Mouse (Mus musculus) limb, embryonic 12.5 days (tissue): ENCODE data around the gene Calhm2. TPM values are rescaled to one million over a fixed set of nuclear protein-coding genes. Genes with fewer than 3 reads are reported as not detected.

Experiments used
- ATAC-seq: fragments of 200-750 bp; cut with Nextera tagmentation; 2 replicates; pipeline ENCODE4 v1.8.0; 2017; ENCODE audit warnings: low read depth, moderate TSS enrichment; ENCODE audit not compliant: insufficient number of reproducible peaks, insufficient read depth, low FRiP score, low TSS enrichment
- H3K27ac ChIP-seq: fragments of 300-500 bp; sonication (generic); 2 replicates; pipeline ENCODE4 v1.5.1; 2016; ENCODE audit warnings: mild to moderate bottlenecking, moderate library complexity
- H3K27me3 ChIP-seq: fragments of 300-500 bp; sonication (generic); 2 replicates; pipeline ENCODE4 v1.6.1; 2016; ENCODE audit warnings: mild to moderate bottlenecking, moderate library complexity
- H3K36me3 ChIP-seq: fragments of 300-500 bp; sonication (generic); 2 replicates; pipeline ENCODE4 v1.6.1; 2016; ENCODE audit warnings: mild to moderate bottlenecking, moderate library complexity
- H3K4me1 ChIP-seq: fragments of 300-500 bp; sonication (generic); replicated peaks from 2 replicates; pipeline ENCODE4 v1.6.1; 2016
- H3K4me2 ChIP-seq: fragments of 300-500 bp; sonication (generic); 2 replicates; pipeline ENCODE4 v1.6.1; 2016; ENCODE audit warnings: mild to moderate bottlenecking, moderate library complexity
- H3K4me3 ChIP-seq: fragments of 300-500 bp; sonication (generic); replicated peaks from 2 replicates; pipeline ENCODE4 v1.5.1; 2016; ENCODE audit warnings: mild to moderate bottlenecking
- H3K9ac ChIP-seq: fragments of 300-500 bp; sonication (generic); replicated peaks from 2 replicates; pipeline ENCODE4 v1.6.1; 2016; ENCODE audit warnings: mild to moderate bottlenecking, moderate library complexity
- H3K9me3 ChIP-seq: fragments of 300-500 bp; sonication (generic); 2 replicates; pipeline ENCODE4 v1.6.1; 2016; ENCODE audit warnings: mild to moderate bottlenecking, moderate library complexity
- WGBS: fragments of 180-500 bp; shearing (Covaris S2); methylation state at CpG from one replicate; pipeline ENCODE4 v1.1.7; 2016; 5-methylcytosine and 5-hydroxymethylcytosine counted together
- polyA plus RNA-seq: library from polyadenylated mRNA; unstranded; fragments of >200 nt; fragmentation: Nextera tagmentation; extraction: Ambion mirVana; gene quantifications from 2 replicates; pipeline ENCODE4 v1.2.1, GENCODE M21; 2016

Gene Calhm2
- polyA plus RNA-seq, 1 experiment from 2014 or later = 6.2 TPM

- H3K27ac ChIP-seq = no peak overlapping the region
- peaks cover 20% of the 10 kb centered on the region for H3K27me3 ChIP-seq
- H3K9ac ChIP-seq = no peak overlapping the region
- H3K4me2 ChIP-seq = no peak overlapping the region
- H3K4me3 ChIP-seq = no peak overlapping the region
- H3K36me3 ChIP-seq = no peaks in the 10 kb centered on the region
- 55% methylated on average over 3 of the region's 3 CpGs for WGBS
- no peak for ATAC-seq
- peaks cover 9% of the 10 kb centered on the region for H3K4me1 ChIP-seq
- no peaks in the 10 kb centered on the region for H3K9me3 ChIP-seq
Measured at GRCm38 (mm10) chr19:47174515-47174914, 36.4 kb upstream of the Calhm2 start.

DNA sequence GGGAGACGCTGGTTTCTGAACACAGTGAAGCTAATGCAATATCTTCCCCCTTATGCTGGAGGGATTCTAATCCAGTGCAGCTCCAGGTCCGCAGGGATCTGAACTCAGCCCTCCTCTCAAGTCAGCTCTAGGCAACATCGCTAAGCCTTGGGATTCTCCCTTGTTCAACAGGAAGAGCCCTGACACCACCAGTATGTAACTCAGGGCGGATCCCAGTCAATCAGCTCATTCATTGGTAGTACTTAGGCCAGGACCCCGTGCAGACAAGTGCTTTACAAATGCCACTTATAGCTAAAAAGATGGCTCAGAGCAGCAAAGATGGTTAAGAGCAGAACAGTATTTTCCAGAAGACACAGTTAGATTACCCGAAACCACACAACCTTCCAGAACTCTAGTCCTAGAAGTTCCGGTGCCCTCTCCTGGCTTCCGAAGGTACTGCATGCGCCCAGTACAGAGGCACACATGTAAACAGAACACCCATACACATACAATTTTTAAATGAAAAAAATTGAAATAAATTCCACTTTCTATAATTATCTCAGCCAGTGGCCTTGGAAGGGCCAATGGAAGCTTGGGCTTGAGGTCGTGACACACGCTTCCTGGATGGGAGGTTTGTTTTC is 30.8 kb upstream of the Calhm2 start:
- Histone ChIP-seq H3K4me1 (0 out of 2 replicates have a peak, but pooled peaks cover 3% of the 10 kb centered on the region), H3K4me2 (peak overlapping the region; percentile 36), H3K27me3 (peaks cover 11% of the 10 kb centered on the region; the same call in 1 of the 2 replicates), H3K27ac (no peak overlapping the region), H3K9ac (no peak overlapping the region), H3K4me3 (no peak overlapping the region), H3K9me3 (no peaks in the 10 kb centered on the region), H3K36me3 (no peaks in the 10 kb centered on the region)
- ATAC-seq = 0 out of 2 replicates have a peak, but pooled peaks have one; percentile 52
- 28% methylated on average over 11 of the region's 11 CpGs for WGBS

DNA sequence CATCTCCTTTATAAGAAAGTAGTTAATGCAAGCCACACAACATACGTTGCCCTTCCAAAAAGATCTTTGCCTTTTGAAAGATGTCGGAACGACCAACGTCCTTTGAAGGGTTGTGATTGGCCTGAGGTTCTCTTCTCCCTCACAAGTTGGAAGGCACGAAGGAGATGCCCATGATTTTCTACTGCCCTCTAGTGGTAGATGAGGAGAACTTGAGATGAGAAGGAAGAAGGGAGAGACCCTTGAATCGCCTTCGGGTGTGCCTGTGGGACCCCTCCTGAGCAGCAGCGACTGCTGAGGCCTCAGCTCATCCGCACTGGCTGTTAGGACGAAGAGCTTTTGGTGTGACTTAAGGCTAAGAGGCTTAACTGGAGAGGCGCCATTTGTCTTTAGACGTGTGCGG is 30.1 kb upstream of the Calhm2 start:
- Histone ChIP-seq H3K27ac (no peak overlapping the region), H3K4me2 (peak overlapping the region; percentile 36), H3K27me3 (peaks cover 5% of the 10 kb centered on the region; the same call in 1 of the 2 replicates), H3K4me3 (no peak overlapping the region), H3K36me3 (no peaks in the 10 kb centered on the region), H3K9ac (no peak overlapping the region), H3K4me1 (0 out of 2 replicates have a peak, but pooled peaks cover 3% of the 10 kb centered on the region), H3K9me3 (no peaks in the 10 kb centered on the region)
- no peak for ATAC-seq
- 8% methylated on average over 13 of the region's 13 CpGs for WGBS

- Histone ChIP-seq H3K4me1 (0 out of 2 replicates have a peak, but pooled peaks cover 3% of the 10 kb centered on the region), H3K4me3 (no peak overlapping the region), H3K27ac (no peak overlapping the region), H3K9me3 (no peaks in the 10 kb centered on the region), H3K9ac (no peak overlapping the region), H3K27me3 (peaks cover 5% of the 10 kb centered on the region; the same call in 1 of the 2 replicates), H3K4me2 (peak overlapping the region; percentile 36; the same call in 1 of the 2 replicates), H3K36me3 (no peaks in the 10 kb centered on the region)
- no peak for ATAC-seq
- 66% methylated on average over 7 of the region's 7 CpGs for WGBS
Measured at GRCm38 (mm10) chr19:47167617-47168214, 29.6 kb upstream of the Calhm2 start.

DNA sequence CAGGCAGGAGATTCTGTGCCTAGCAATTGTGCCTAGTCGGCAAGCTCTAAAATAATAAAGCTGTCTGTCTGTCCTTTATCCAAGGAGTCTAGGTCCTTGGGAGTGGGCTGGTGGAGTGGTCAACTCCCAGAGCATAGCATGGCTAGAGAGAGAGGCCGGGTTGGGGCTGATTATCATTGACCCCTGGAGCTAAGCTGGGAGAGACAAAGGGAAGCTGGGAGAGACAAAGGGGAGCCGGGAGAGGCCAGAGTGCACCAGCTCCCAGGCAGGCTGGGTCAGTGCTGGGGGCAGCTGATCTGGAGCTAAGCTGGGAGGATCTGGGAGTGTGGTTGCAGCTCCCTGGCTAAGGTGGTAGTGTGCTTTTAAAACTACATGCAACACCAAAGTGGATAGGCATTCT is 28.7 kb upstream of the Calhm2 start:
- H3K4me1 ChIP-seq = 0 out of 2 replicates have a peak, but pooled peaks cover 3% of the 10 kb centered on the region
- no peak for ATAC-seq
- H3K4me2 ChIP-seq = no peak overlapping the region
- H3K27me3 ChIP-seq = peaks cover 5% of the 10 kb centered on the region; the same call in 1 of the 2 replicates
- no peaks in the 10 kb centered on the region for H3K9me3 ChIP-seq
- no peaks in the 10 kb centered on the region for H3K36me3 ChIP-seq
- no peak overlapping the region for H3K27ac ChIP-seq
- no peak overlapping the region for H3K4me3 ChIP-seq
- H3K9ac ChIP-seq = no peak overlapping the region
- 28% methylated on average over 3 of the region's 3 CpGs for WGBS

DNA sequence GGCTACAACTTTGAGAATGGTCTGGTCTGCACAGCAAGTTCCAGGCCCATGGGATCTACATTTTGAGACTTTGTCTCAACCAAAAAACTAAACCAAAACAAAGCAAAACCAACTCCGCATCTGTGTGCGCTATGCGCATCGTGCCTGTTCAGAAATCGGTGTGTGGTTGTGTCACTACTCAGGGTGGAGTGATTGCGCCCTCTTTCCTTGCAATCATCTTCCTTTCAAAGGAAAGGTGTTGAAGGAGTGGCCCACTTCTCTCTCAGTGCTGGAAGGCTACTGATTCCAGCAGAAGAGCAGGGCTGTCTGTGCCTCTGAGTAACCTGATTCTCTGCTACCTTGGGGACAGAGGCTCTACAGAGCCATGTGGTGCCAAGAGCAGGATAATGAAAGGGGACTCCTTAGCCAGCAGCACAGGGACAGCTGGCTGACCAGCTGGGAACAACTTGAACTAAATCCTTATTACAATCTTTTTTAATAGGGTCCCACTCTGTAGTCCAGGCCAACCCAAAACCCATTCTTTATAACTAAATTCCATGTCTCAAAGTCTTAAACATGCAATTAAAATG is 25.2 kb upstream of the Calhm2 start:
- Histone ChIP-seq H3K4me1 (no peaks in the 10 kb centered on the region), H3K36me3 (no peaks in the 10 kb centered on the region), H3K9me3 (no peaks in the 10 kb centered on the region), H3K27ac (no peak overlapping the region), H3K27me3 (peaks cover 5% of the 10 kb centered on the region; the same call in 1 of the 2 replicates), H3K4me3 (no peak overlapping the region), H3K4me2 (no peak overlapping the region), H3K9ac (no peak overlapping the region)
- 91% methylated on average over 6 of the region's 6 CpGs for WGBS
- no peak for ATAC-seq

DNA sequence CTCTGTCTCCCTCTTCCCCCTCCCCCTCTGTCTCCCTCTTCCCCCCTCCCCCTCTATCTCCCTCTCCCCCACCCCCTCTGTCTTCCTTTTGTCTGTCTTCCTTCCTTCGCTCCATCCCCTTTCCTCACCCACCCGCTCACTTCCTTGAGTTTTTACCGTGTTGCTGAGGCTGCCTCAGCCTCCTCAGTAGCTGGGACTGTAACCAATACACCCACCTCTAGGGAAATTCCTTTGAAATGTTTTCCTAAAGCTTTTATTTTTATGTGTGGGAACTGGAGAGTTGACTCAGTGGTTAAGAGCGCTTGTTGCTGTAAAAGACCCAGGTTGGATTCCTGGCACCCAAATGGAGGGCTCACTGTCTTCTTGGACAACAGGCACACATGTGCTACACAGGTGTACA is 23.6 kb upstream of the Calhm2 start:
- no peaks in the 10 kb centered on the region for H3K4me1 ChIP-seq

DNA sequence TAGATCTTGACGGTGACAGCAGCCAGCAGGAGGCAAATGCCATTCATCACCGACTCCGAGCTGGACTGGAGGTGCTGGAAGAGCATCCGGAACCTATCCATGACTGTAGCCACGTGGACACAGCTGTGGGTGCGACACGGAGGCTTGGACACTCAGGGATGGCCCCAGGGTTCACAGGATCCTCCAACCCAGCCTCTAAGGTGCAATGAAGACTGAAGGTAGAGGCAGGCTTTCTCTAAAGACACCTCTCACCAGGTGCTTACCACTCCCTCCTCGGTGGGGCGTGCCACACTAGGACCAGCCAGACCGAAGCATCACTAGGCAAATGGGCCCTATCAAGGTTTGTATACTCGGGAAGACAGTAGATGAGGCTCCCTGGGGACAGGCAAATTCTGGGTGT is 19.6 kb upstream of the Calhm2 start, which contains the start of gene Calhm3:
TSS of gene Calhm3 (minus strand) at position 101 of the 400 bp plus-strand sequence.
- no peaks in the 10 kb centered on the region for H3K4me1 ChIP-seq
- H3K36me3 ChIP-seq = no peaks in the 10 kb centered on the region
- no peaks in the 10 kb centered on the region for H3K9me3 ChIP-seq
- peaks cover under 1% of the 10 kb centered on the region; the same call in 1 of the 2 replicates for H3K27me3 ChIP-seq
- H3K4me2 ChIP-seq = no peak within 1 kb of the TSS
- WGBS = 76% methylated on average over 11 of the region's 11 CpGs
- H3K4me3 ChIP-seq = no peak within 1 kb of the TSS
- no peak within 1 kb of the TSS for H3K27ac ChIP-seq
- no peak for ATAC-seq
- no peak within 1 kb of the TSS for H3K9ac ChIP-seq

More for the DNA sequence above, 23.6 kb upstream of the Calhm2 start:
- ATAC-seq = no peak
- H3K4me2 ChIP-seq = no peak overlapping the region
- H3K36me3 ChIP-seq = no peaks in the 10 kb centered on the region
- no peak overlapping the region for H3K27ac ChIP-seq
- no peaks in the 10 kb centered on the region for H3K9me3 ChIP-seq
- 66% methylated on average over 4 of the region's 4 CpGs for WGBS
- peaks cover 3% of the 10 kb centered on the region; the same call in 1 of the 2 replicates for H3K27me3 ChIP-seq
- no peak overlapping the region for H3K4me3 ChIP-seq
- H3K9ac ChIP-seq = no peak overlapping the region

DNA sequence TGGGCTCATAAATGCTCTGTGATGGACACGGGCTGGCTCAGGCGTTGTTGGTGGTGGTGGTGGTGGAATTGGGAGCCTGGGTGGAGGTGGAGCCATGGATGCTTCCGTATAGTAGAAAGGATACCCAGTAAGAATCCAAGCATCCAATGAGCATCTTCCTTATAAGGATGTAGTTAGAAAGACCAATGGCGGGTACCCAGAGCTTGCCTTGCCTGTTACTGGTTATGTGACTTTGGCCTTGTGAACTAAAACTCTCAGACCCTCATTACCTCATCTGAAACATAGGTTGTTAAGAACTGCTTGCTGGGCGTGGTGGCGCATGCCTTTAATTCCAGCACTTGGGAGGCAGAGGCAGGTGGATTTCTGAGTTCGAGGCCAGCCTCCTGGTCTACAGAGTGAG is 15.7 kb upstream of the Calhm2 start:
- no peak overlapping the region for H3K9ac ChIP-seq

GRCm38 (mm10) chr19:47152062-47152369 is 13.9 kb upstream of the Calhm2 start:
- Histone ChIP-seq H3K9ac (no peak overlapping the region), H3K27me3 (peaks cover 26% of the 10 kb centered on the region), H3K4me1 (peaks cover 17% of the 10 kb centered on the region), H3K27ac (no peak overlapping the region), H3K4me3 (peak overlapping the region; percentile 31), H3K9me3 (no peaks in the 10 kb centered on the region), H3K4me2 (peak overlapping the region; percentile 60), H3K36me3 (no peaks in the 10 kb centered on the region)
- 59% methylated on average over 12 of the region's 12 CpGs for WGBS
- no peak for ATAC-seq

More for the DNA sequence above, 15.7 kb upstream of the Calhm2 start:
- Histone ChIP-seq H3K4me3 (no peak overlapping the region), H3K27ac (no peak overlapping the region), H3K36me3 (no peaks in the 10 kb centered on the region), H3K9me3 (no peaks in the 10 kb centered on the region), H3K4me1 (peaks cover 17% of the 10 kb centered on the region), H3K27me3 (peaks cover 26% of the 10 kb centered on the region), H3K4me2 (no peak overlapping the region)
- WGBS = 84% methylated on average over 7 of the region's 7 CpGs
- ATAC-seq = no peak

DNA sequence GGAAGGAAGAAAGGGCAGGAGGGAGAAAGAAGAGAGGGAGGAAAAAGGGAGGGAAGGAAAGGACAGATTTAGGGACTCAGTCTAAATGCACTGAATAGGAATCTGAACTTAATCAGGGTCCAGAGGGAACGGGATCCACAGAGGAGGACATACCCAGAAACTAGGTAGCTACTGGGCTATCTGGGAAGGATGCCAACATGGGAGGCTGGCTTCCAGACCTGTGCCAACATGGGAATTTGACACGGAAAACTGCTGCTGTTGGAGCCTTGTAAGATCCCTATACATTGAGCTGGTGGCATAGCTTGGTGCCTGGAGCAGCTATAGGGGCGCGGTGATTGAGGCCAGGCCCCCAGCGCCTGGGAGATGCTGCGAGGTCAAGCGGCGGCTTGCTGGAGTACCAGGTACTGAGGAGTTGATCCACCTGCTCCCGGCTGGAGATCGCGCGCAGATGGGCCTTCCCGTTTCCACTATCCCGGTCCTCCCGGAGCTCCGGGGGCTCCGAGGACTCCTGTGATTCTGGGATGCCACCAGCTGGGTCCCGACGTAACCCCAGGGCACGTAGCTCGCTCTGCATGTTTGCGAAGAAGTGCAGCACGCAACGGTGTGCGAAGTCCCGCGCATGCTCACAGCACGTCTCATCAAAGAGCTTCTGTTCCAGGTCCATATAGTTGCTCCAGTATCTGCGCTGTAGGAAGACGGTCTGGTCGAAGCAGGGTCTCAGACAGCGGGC is 13.4 kb upstream of the Calhm2 start:
- Histone ChIP-seq H3K4me1 (peaks cover 17% of the 10 kb centered on the region), H3K36me3 (no peaks in the 10 kb centered on the region), H3K27me3 (peaks cover 26% of the 10 kb centered on the region), H3K9ac (no peak overlapping the region), H3K9me3 (no peaks in the 10 kb centered on the region), H3K4me3 (peak overlapping the region; percentile 31), H3K27ac (no peak overlapping the region), H3K4me2 (peak overlapping the region; percentile 60)
- no peak for ATAC-seq
- 27% methylated on average over 32 of the region's 32 CpGs for WGBS
